Mouse (Mus musculus) C2C12 (cell line): ENCODE data around the gene Ccdc120. TPM values are rescaled to one million over a fixed set of nuclear protein-coding genes. Genes with fewer than 3 reads are reported as not detected.

Experiments
- H3K27me3 ChIP-seq: one replicate; pipeline ENCODE4 v1.6.1; 2011; ENCODE audit not compliant: control insufficient read depth, insufficient read depth, insufficient read length
- H3K36me3 ChIP-seq: one replicate; pipeline ENCODE4 v1.6.1; 2011; ENCODE audit not compliant: control insufficient read depth, insufficient read depth
- H3K4me3 ChIP-seq: one replicate; pipeline ENCODE4 v1.5.1; 2011; ENCODE audit warnings: mild to moderate bottlenecking, control low read depth; ENCODE audit not compliant: poor library complexity, insufficient read depth, severe bottlenecking
- H3K79me2 ChIP-seq: one replicate; pipeline ENCODE4 v1.6.1; 2011; ENCODE audit not compliant: control insufficient read depth, insufficient read depth
- H3K79me3 ChIP-seq: one replicate; pipeline ENCODE4 v1.6.1; 2011; ENCODE audit warnings: low read depth, control low read depth
- H3ac ChIP-seq: one replicate; pipeline ENCODE3; 2011; ENCODE audit warnings: low read depth; ENCODE audit not compliant: control insufficient read depth, insufficient read length
- CEBPB ChIP-seq: IDR thresholded peaks from one replicate; pipeline ENCODE4 v1.6.1; 2011; ENCODE audit warnings: low read depth, mild to moderate bottlenecking, control low read depth, moderate library complexity
- CTCF ChIP-seq: IDR thresholded peaks from one replicate; pipeline ENCODE4 v1.5.1; 2011; ENCODE audit not compliant: control insufficient read depth, insufficient read depth, insufficient read length
- FOSL1 ChIP-seq: IDR thresholded peaks from one replicate; pipeline ENCODE4 v1.8.0; 2011; ENCODE audit warnings: mild to moderate bottlenecking, low read length; ENCODE audit not compliant: poor library complexity, insufficient read depth, severe bottlenecking
- MAX ChIP-seq: IDR thresholded peaks from one replicate; pipeline ENCODE4 v1.6.1; 2011; ENCODE audit warnings: mild to moderate bottlenecking, control low read depth
- MYOD1 ChIP-seq: IDR thresholded peaks from one replicate; pipeline ENCODE4 v1.6.1; 2011; ENCODE audit warnings: low read depth; ENCODE audit not compliant: control insufficient read depth, insufficient read length
- MYOG ChIP-seq: IDR thresholded peaks from one replicate; pipeline ENCODE4 v1.6.1; 2011; ENCODE audit not compliant: control insufficient read depth, insufficient read length; ENCODE audit errors: extremely low read depth
- USF1 ChIP-seq: IDR thresholded peaks from one replicate; pipeline ENCODE4 v1.6.1; 2011; ENCODE audit warnings: low read depth, mild to moderate bottlenecking, control low read depth, moderate library complexity
- polyA plus RNA-seq: library from polyadenylated mRNA; unstranded; fragments of >200 nt; fragmentation: generic; extraction: Trizol; gene quantifications from one replicate; pipeline ENCODE4 v1.2.1, GENCODE M21; 2012; ENCODE audit warnings: missing spikeins

The Ccdc120 gene
- polyA plus RNA-seq, 1 experiment = 9.4 TPM

DNA sequence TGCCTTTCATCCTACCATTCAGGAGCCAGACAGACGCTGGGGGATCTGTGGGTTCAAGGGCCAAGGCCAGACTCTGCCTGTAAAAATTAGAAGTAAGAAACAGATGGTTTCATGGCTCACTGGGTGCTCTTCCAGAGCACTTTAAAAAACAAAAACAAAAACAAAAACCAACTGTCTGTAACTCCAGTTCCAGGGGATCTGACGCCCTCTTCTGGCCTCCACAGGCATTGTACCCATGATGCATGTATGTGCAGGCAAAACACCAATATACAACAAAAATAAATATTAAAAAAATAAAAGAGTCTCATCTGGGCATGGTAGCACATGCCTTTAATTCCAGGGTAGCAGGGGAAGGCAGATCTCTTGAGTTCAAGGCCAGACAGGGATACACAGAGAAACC lies 22.1 kb upstream of the Ccdc120 start:
- no peak overlapping the region for H3ac ChIP-seq
- no peaks in the 10 kb centered on the region for H3K79me3 ChIP-seq
- H3K36me3 ChIP-seq = peaks cover 31% of the 10 kb centered on the region
- H3K79me2 ChIP-seq = no peaks in the 10 kb centered on the region
- no peaks in the 10 kb centered on the region for H3K27me3 ChIP-seq
- no peak overlapping the region for H3K4me3 ChIP-seq
- no peak for TF ChIP-seq MYOG

DNA sequence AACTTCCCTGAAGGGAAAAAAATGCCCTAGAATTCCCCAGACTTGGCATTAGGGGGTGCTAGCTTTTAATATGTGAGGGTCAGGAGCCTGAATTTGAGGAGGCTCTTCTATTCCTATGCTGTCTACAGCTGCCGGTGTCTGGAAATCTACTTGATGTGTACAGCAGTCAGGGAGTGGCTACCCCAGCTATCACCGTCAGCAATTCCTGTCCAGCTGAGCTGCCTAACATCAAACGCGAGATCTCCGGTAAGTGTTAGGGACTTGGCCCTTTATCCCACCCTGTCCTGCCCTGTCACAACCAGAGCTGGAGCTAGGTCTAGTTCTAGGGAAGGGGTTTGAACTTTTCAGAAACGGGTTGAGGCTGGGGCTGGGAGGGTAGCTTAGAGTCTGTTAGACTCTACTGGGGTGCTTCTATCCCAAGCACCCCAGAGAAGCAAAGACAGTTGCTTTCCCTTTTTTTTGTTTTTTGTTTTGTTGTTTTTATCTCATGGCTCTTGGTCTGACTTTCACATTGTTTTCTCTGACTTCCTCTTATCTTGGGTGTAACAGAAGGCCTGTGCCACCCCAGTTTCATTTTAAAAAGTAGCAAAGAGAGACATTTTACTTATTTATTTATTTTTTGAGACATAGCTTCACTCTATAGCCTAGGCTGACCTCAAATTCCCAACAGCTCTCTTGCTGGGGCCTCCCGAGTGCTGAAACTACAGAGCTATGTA lies 18.8 kb upstream of the Ccdc120 start:
- peaks cover 47% of the 10 kb centered on the region for H3K36me3 ChIP-seq
- no peak overlapping the region for H3ac ChIP-seq
- no peak overlapping the region for H3K4me3 ChIP-seq
- H3K79me2 ChIP-seq = peaks cover 26% of the 10 kb centered on the region
- no peak for TF ChIP-seq USF1
- TF ChIP-seq CEBPB = no peak
- TF ChIP-seq MYOG = no peak
- no peak for TF ChIP-seq CTCF
- TF ChIP-seq MYOD1 = no peak
- no peak for TF ChIP-seq FOSL1
- no peak for TF ChIP-seq MAX
- H3K79me3 ChIP-seq = peaks cover 11% of the 10 kb centered on the region
- H3K27me3 ChIP-seq = no peaks in the 10 kb centered on the region

DNA sequence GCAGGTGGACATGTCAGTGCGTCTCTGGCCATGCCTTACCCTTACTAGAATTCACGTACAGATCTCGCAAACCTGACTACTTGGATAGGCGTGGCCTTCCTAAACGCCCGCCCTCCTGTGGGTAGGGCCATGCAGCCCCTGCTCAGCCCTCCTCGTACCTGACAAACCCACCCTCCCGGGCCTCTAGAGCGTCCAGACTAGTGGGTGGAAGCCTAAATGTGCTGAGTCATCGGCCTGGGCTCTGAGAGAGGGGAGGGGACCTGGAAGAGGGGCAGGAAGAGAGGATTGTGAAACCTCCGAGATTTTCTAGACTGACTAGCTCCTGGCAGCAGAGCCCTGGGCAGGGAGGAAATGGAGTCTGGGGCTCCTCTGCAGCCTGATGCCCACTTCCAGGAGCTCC lies 15.1 kb upstream of the Ccdc120 start:
- H3K27me3 ChIP-seq = no peaks in the 10 kb centered on the region
- H3K4me3 ChIP-seq = peak overlapping the region; percentile 21
- peaks cover 33% of the 10 kb centered on the region for H3K36me3 ChIP-seq
- peaks cover 21% of the 10 kb centered on the region for H3K79me3 ChIP-seq
- TF ChIP-seq MYOD1 = no peak
- TF ChIP-seq CEBPB = peak; percentile 72
- TF ChIP-seq USF1 = no peak
- H3K79me2 ChIP-seq = peaks cover 42% of the 10 kb centered on the region
- no peak overlapping the region for H3ac ChIP-seq

DNA sequence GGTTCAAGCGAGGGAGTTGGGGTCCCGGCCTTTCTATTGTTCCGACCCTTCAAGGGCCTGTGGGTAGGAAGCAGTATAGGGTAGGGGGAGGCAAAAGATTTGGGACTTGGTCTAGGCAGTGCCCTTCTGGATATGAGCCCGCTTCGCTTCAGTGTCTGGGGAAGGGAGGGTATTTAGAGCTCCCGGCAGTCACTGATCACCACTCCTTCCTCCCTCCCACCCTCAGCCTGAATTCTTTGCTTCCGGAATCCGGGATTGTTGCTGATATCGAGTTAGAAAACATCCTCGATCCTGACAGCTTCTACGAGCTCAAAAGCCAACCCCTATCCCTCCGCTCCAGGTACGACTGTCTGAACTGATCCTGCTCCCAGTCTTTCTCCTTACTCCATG lies 14.6 kb upstream of the Ccdc120 start:
- Histone ChIP-seq H3K36me3 (peaks cover 33% of the 10 kb centered on the region), H3K27me3 (no peaks in the 10 kb centered on the region), H3K4me3 (peak overlapping the region; percentile 21), H3K79me3 (peaks cover 21% of the 10 kb centered on the region), H3K79me2 (peaks cover 42% of the 10 kb centered on the region), H3ac (no peak overlapping the region)
- TF ChIP-seq CEBPB (no peak), MYOG (no peak), CTCF (no peak), MAX (no peak), USF1 (no peak), FOSL1 (no peak), MYOD1 (no peak)

DNA sequence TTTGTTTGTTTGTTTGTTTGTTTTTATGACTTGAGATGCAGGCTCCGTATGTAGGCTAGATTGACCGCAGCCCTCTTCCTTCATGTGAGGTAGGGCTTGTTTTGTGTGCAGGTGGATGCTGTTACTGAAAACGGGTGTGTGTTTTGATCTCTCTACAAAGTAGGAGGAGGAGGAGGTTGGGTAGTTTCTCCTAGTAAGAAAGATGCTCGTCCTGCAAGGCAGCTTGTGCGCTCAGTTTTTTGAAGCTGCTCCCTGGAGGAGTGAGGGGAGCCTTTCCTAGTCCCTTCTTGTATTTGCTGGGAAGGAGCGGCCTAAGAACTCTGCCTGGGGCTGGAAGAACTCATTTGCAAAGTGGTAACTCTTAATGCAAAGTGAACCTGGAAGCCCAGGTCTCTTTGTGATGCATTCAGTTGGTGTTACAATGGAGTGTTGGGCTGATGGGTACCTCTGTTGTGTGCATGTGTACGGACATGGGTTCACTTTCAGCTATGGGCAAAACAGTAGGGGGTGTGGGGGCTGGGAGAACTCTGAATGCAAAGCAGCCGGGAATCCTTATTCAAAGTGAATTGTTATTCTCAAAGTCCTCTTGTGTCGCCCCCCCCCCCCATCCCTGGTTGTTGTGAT lies 14.1 kb upstream of the Ccdc120 start:
- peak overlapping the region; percentile 3 for H3ac ChIP-seq
- peaks cover 42% of the 10 kb centered on the region for H3K79me2 ChIP-seq

More for the DNA sequence above, 14.1 kb upstream of the Ccdc120 start:
- no peak for TF ChIP-seq CEBPB
- no peak for TF ChIP-seq USF1
- no peak for TF ChIP-seq MAX
- no peak for TF ChIP-seq CTCF
- TF ChIP-seq FOSL1 = no peak
- no peak for TF ChIP-seq MYOD1
- no peak for TF ChIP-seq MYOG
- Histone ChIP-seq H3K27me3 (no peaks in the 10 kb centered on the region), H3K79me3 (peaks cover 21% of the 10 kb centered on the region), H3K4me3 (peak overlapping the region; percentile 66), H3K36me3 (peaks cover 33% of the 10 kb centered on the region)
